Mouse (Mus musculus) heart, adult 2 months (tissue): ENCODE data around the gene Arl14. TPM values are rescaled to one million over a fixed set of nuclear protein-coding genes. Genes with fewer than 3 reads are reported as not detected.
A peak's percentile ranks its signal among the peaks of the same experiment; 100 is the strongest.

Experiments
- DNase-seq, 2 experiments: peaks; one replicate each; pipeline ENCODE4 v3.0.0; 2021
- H3K27ac ChIP-seq: fragments of 200-600 bp; 2 replicates; pipeline ENCODE4 v1.8.1; 2022
- H3K27me3 ChIP-seq: fragments of 200-500 bp; 2 replicates; pipeline ENCODE4 v1.6.1; 2012; ENCODE audit warnings: mild to moderate bottlenecking, low read length, inconsistent platforms, mixed read lengths; ENCODE audit not compliant: control insufficient read depth, insufficient read depth
- H3K36me3 ChIP-seq: fragments of 200-500 bp; 2 replicates; pipeline ENCODE4 v1.6.1; 2012; ENCODE audit warnings: low read length, inconsistent platforms; ENCODE audit not compliant: control insufficient read depth, insufficient read depth
- H3K4me1 ChIP-seq: fragments of 200-500 bp; 2 replicates; pipeline ENCODE4 v1.6.1; 2011; ENCODE audit warnings: low read length; ENCODE audit not compliant: control insufficient read depth, insufficient read depth
- H3K4me3 ChIP-seq: fragments of 200-600 bp; 2 replicates; pipeline ENCODE4 v1.8.1; 2022
- H3K79me2 ChIP-seq: fragments of 200-500 bp; replicated peaks from 2 replicates; pipeline ENCODE4 v1.6.1; 2012; ENCODE audit warnings: mild to moderate bottlenecking, inconsistent platforms, low read length, moderate library complexity, mixed read lengths; ENCODE audit not compliant: control insufficient read depth, insufficient read depth
- H3K9ac ChIP-seq: fragments of 200-500 bp; 2 replicates; pipeline ENCODE4 v1.6.1; 2012; ENCODE audit warnings: low read depth, mild to moderate bottlenecking, control low read depth, inconsistent platforms, low read length, mixed read lengths
- CTCF ChIP-seq: fragments of 200-600 bp; IDR thresholded peaks from 2 replicates; pipeline ENCODE4 v1.8.1; 2022; ENCODE audit warnings: antibody characterized with exemption, mild to moderate bottlenecking, moderate library complexity
- EP300 ChIP-seq: fragments of 200-500 bp; IDR thresholded peaks from 2 replicates; pipeline ENCODE4 v1.6.1; 2011; ENCODE audit warnings: low read depth, low read length, control low read depth; ENCODE audit not compliant: insufficient read depth
- POLR2A ChIP-seq: fragments of 200-500 bp; IDR thresholded peaks from 2 replicates; pipeline ENCODE4 v1.6.1; 2011; ENCODE audit warnings: mild to moderate bottlenecking, low read depth, low read length, control low read depth; ENCODE audit not compliant: insufficient read depth
- WGBS: fragments of 180-500 bp; shearing (Covaris S2); methylation state at CpG from one replicate; pipeline ENCODE4 v1.1.7; 2018; 5-methylcytosine and 5-hydroxymethylcytosine counted together
- intact Hi-C: fragments of 180-260 bp; cut with DNase I; formaldehyde crosslinking; loops from one replicate; pipeline ENCODE4 v1.15.1; 2025
- polyA plus RNA-seq: library from polyadenylated mRNA; depleted of rRNA; stranded (reverse); fragments of >200 nt; gene quantifications from 2 replicates; pipeline ENCODE4 v1.2.3, GENCODE M21; 2012
- total RNA-seq, 2 experiments: library from RNA; stranded (reverse); gene quantifications; 2 replicates each; pipeline ENCODE4 v1.2.3; 2021

Arl14 gene
- total and polyA plus RNA-seq, 3 experiments: not detected

GRCm38 (mm10) chr3:69182225-69182624 is 40.0 kb upstream of the Arl14 start:
- Histone ChIP-seq H3K36me3 (no peaks in the 10 kb centered on the region), H3K79me2 (no peaks in the 10 kb centered on the region), H3K4me1 (no peaks in the 10 kb centered on the region), H3K27me3 (no peaks in the 10 kb centered on the region), H3K9ac (no peak overlapping the region), H3K4me3 (no peak overlapping the region), H3K27ac (no peak overlapping the region)
- TF ChIP-seq POLR2A (no peak), CTCF (no peak), EP300 (no peak)
- no peak for DNase-seq
- intact Hi-C loops: no loop called here

- DNase-seq: no peak
- Histone ChIP-seq H3K79me2 (no peaks in the 10 kb centered on the region), H3K36me3 (no peaks in the 10 kb centered on the region), H3K4me1 (no peaks in the 10 kb centered on the region), H3K27ac (no peak overlapping the region), H3K9ac (no peak overlapping the region), H3K4me3 (no peak overlapping the region), H3K27me3 (no peaks in the 10 kb centered on the region)
- no peak for TF ChIP-seq CTCF
- intact Hi-C loops: no loop called here
- WGBS: 82% methylated on average over 7 of the region's 7 CpGs
Observed at GRCm38 (mm10) chr3:69185244-69185643, 37.0 kb upstream of the Arl14 start.

- H3K27ac ChIP-seq: no peak overlapping the region
- no peak for DNase-seq
- H3K79me2 ChIP-seq: no peaks in the 10 kb centered on the region
- no peaks in the 10 kb centered on the region for H3K4me1 ChIP-seq
- no peak overlapping the region for H3K9ac ChIP-seq
- no peaks in the 10 kb centered on the region for H3K27me3 ChIP-seq
- intact Hi-C loops: no loop called here
- H3K4me3 ChIP-seq: no peak overlapping the region
- TF ChIP-seq EP300 (no peak), CTCF (no peak), POLR2A (no peak)
- WGBS: 80% methylated on average over 4 of the region's 4 CpGs
- H3K36me3 ChIP-seq: no peaks in the 10 kb centered on the region
Observed at GRCm38 (mm10) chr3:69186031-69186430, 36.2 kb upstream of the Arl14 start.

GRCm38 (mm10) chr3:69186643-69187042 is 35.6 kb upstream of the Arl14 start:
- intact Hi-C loops: no loop called here
- Histone ChIP-seq H3K27ac (no peak overlapping the region), H3K27me3 (no peaks in the 10 kb centered on the region), H3K36me3 (no peaks in the 10 kb centered on the region), H3K9ac (no peak overlapping the region), H3K79me2 (no peaks in the 10 kb centered on the region), H3K4me3 (no peak overlapping the region), H3K4me1 (no peaks in the 10 kb centered on the region)
- WGBS: 58% methylated on average over 16 of the region's 16 CpGs
- peak in 1 of 2 experiments; percentile 13 for DNase-seq
- TF ChIP-seq EP300 (no peak), CTCF (no peak), POLR2A (no peak)

GRCm38 (mm10) chr3:69192995-69193394 is 29.2 kb upstream of the Arl14 start:
- no peak overlapping the region for H3K4me3 ChIP-seq
- no peak overlapping the region for H3K27ac ChIP-seq
- H3K36me3 ChIP-seq: no peaks in the 10 kb centered on the region
- 85% methylated on average over 3 of the region's 3 CpGs for WGBS
- H3K9ac ChIP-seq: no peak overlapping the region
- H3K27me3 ChIP-seq: no peaks in the 10 kb centered on the region
- no peaks in the 10 kb centered on the region for H3K4me1 ChIP-seq
- H3K79me2 ChIP-seq: no peaks in the 10 kb centered on the region
- TF ChIP-seq CTCF: no peak
- TF ChIP-seq EP300: no peak
- TF ChIP-seq POLR2A: no peak
- DNase-seq: no peak
- intact Hi-C loops: no loop called here

- Histone ChIP-seq H3K4me3 (no peak overlapping the region), H3K4me1 (no peaks in the 10 kb centered on the region), H3K27me3 (no peaks in the 10 kb centered on the region), H3K9ac (no peak overlapping the region), H3K27ac (no peak overlapping the region), H3K79me2 (no peaks in the 10 kb centered on the region), H3K36me3 (no peaks in the 10 kb centered on the region)
- intact Hi-C loops: no loop called here
- TF ChIP-seq EP300: no peak
- TF ChIP-seq POLR2A: no peak
- no peak for TF ChIP-seq CTCF
- no peak for DNase-seq
- 71% methylated on average over 9 of the region's 9 CpGs for WGBS
Observed at GRCm38 (mm10) chr3:69194496-69194895, 27.7 kb upstream of the Arl14 start.

- H3K9ac ChIP-seq: no peak overlapping the region
- H3K79me2 ChIP-seq: no peaks in the 10 kb centered on the region
- no peak for DNase-seq
- H3K27ac ChIP-seq: no peak overlapping the region
- H3K27me3 ChIP-seq: no peaks in the 10 kb centered on the region
- no peak for TF ChIP-seq POLR2A
- TF ChIP-seq EP300: no peak
- no peak for TF ChIP-seq CTCF
- H3K36me3 ChIP-seq: no peaks in the 10 kb centered on the region
- 84% methylated on average over 8 of the region's 8 CpGs for WGBS
- H3K4me1 ChIP-seq: no peaks in the 10 kb centered on the region
- no peak overlapping the region for H3K4me3 ChIP-seq
- intact Hi-C loops: no loop called here
Observed at GRCm38 (mm10) chr3:69195251-69195650, 27.0 kb upstream of the Arl14 start.
